Mouse (Mus musculus) C2C12 (cell line): ENCODE data around the gene Ap1m1. TPM values are rescaled to one million over a fixed set of nuclear protein-coding genes. Genes with fewer than 3 reads are reported as not detected.

Source experiments
- H3K27me3 ChIP-seq: one replicate; pipeline ENCODE4 v1.6.1; 2011; ENCODE audit not compliant: control insufficient read depth, insufficient read depth, insufficient read length
- H3K36me3 ChIP-seq: one replicate; pipeline ENCODE4 v1.6.1; 2011; ENCODE audit not compliant: control insufficient read depth, insufficient read depth
- H3K4me3 ChIP-seq: one replicate; pipeline ENCODE4 v1.5.1; 2011; ENCODE audit warnings: mild to moderate bottlenecking, control low read depth; ENCODE audit not compliant: poor library complexity, insufficient read depth, severe bottlenecking
- H3K79me2 ChIP-seq: one replicate; pipeline ENCODE4 v1.6.1; 2011; ENCODE audit not compliant: control insufficient read depth, insufficient read depth
- H3K79me3 ChIP-seq: one replicate; pipeline ENCODE4 v1.6.1; 2011; ENCODE audit warnings: low read depth, control low read depth
- H3ac ChIP-seq: one replicate; pipeline ENCODE3; 2011; ENCODE audit warnings: low read depth; ENCODE audit not compliant: control insufficient read depth, insufficient read length
- CEBPB ChIP-seq: IDR thresholded peaks from one replicate; pipeline ENCODE4 v1.6.1; 2011; ENCODE audit warnings: low read depth, mild to moderate bottlenecking, control low read depth, moderate library complexity
- CTCF ChIP-seq: IDR thresholded peaks from one replicate; pipeline ENCODE4 v1.5.1; 2011; ENCODE audit not compliant: control insufficient read depth, insufficient read depth, insufficient read length
- FOSL1 ChIP-seq: IDR thresholded peaks from one replicate; pipeline ENCODE4 v1.8.0; 2011; ENCODE audit warnings: mild to moderate bottlenecking, low read length; ENCODE audit not compliant: poor library complexity, insufficient read depth, severe bottlenecking
- MAX ChIP-seq: IDR thresholded peaks from one replicate; pipeline ENCODE4 v1.6.1; 2011; ENCODE audit warnings: mild to moderate bottlenecking, control low read depth
- MYOD1 ChIP-seq: IDR thresholded peaks from one replicate; pipeline ENCODE4 v1.6.1; 2011; ENCODE audit warnings: low read depth; ENCODE audit not compliant: control insufficient read depth, insufficient read length
- MYOG ChIP-seq: IDR thresholded peaks from one replicate; pipeline ENCODE4 v1.6.1; 2011; ENCODE audit not compliant: control insufficient read depth, insufficient read length; ENCODE audit errors: extremely low read depth
- USF1 ChIP-seq: IDR thresholded peaks from one replicate; pipeline ENCODE4 v1.6.1; 2011; ENCODE audit warnings: low read depth, mild to moderate bottlenecking, control low read depth, moderate library complexity
- polyA plus RNA-seq: library from polyadenylated mRNA; unstranded; fragments of >200 nt; fragmentation: generic; extraction: Trizol; gene quantifications from one replicate; pipeline ENCODE4 v1.2.1, GENCODE M21; 2012; ENCODE audit warnings: missing spikeins

Ap1m1 gene
- polyA plus RNA-seq, 1 experiment, result 77.7 TPM

DNA sequence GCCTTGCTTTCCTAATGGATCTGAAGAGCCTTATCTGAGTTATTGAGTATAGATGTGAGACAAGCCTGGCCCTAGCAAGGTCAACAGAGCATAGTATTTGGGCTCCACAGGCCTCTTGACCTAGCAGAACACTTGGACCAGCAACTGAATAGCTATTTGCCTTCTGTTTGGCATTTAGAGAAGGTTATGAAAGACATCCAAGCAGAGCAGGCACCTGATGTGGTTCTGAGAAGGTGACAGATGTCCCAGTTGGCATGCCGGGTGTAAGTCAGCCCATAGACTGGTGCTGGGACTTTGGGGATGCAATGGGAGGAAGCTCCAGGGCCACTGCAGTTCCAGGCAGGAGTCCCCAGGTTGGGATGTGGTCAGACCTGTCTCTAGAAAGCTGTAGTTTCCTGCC lies 2.4 kb downstream of the Ap1m1 start:
- no peak overlapping the region for H3ac ChIP-seq
- TF ChIP-seq MYOG, result no peak
- TF ChIP-seq MYOD1, result no peak
- no peak for TF ChIP-seq USF1
- no peak for TF ChIP-seq CEBPB
- no peak for TF ChIP-seq MAX
- TF ChIP-seq CTCF, result no peak
- TF ChIP-seq FOSL1, result no peak
- H3K27me3 ChIP-seq, result no peaks in the 10 kb centered on the region
- H3K36me3 ChIP-seq, result no peaks in the 10 kb centered on the region
- H3K4me3 ChIP-seq, result no peak overlapping the region
- peaks cover 39% of the 10 kb centered on the region for H3K79me2 ChIP-seq
- peaks cover 26% of the 10 kb centered on the region for H3K79me3 ChIP-seq

- TF ChIP-seq CTCF (no peak), FOSL1 (no peak), MYOG (no peak), MAX (no peak), MYOD1 (no peak), CEBPB (no peak), USF1 (no peak)
- Histone ChIP-seq H3K79me3 (peaks cover 26% of the 10 kb centered on the region), H3K79me2 (peaks cover 39% of the 10 kb centered on the region), H3K27me3 (no peaks in the 10 kb centered on the region), H3K4me3 (no peak overlapping the region), H3ac (no peak overlapping the region), H3K36me3 (no peaks in the 10 kb centered on the region)
These were observed 4.8 kb downstream of the Ap1m1 start for GRCm38 (mm10) chr8:72244610-72245009.

DNA sequence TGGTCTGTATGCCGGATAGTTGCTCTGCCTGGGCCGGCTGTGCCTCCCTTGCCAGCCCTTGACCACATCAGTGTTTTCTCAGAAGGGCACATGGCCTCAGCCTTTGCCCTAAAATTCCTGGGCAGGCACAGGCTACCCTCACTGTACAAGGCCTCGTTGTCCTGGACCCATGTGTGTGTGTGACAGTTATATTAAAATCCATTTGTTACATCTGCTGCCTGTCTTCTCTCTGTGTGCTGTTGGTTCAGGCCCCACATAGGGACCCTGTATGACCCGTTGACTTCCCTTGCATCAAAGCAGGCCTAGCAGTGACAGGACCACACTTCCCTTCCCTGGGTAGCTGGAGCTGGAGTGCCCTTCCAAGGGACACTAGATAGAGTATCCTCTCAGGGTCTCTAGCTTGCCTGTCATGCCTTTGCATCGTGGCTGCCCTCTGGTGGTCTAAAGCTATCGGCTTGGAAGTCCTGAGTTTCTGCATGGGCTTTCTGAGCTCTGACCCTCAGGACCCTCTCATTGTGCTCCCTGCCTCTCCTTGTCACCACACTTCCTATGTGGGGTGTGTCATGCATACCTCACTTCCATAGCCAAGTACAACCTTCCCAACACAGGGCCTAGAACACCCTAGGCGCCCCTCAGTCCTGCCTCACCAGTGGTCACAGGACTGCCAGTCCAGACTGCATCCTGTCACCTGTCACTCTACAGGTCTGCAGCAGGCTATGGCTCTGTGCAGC lies 17.5 kb downstream of the Ap1m1 start:
- Histone ChIP-seq H3K79me3 (no peaks in the 10 kb centered on the region), H3K4me3 (no peak overlapping the region), H3ac (no peak overlapping the region), H3K79me2 (no peaks in the 10 kb centered on the region), H3K27me3 (no peaks in the 10 kb centered on the region), H3K36me3 (peaks cover 23% of the 10 kb centered on the region)
- TF ChIP-seq MYOG, result no peak
- TF ChIP-seq MYOD1, result no peak
- TF ChIP-seq CEBPB, result no peak
- TF ChIP-seq MAX, result no peak
- no peak for TF ChIP-seq CTCF
- no peak for TF ChIP-seq FOSL1
- no peak for TF ChIP-seq USF1

DNA sequence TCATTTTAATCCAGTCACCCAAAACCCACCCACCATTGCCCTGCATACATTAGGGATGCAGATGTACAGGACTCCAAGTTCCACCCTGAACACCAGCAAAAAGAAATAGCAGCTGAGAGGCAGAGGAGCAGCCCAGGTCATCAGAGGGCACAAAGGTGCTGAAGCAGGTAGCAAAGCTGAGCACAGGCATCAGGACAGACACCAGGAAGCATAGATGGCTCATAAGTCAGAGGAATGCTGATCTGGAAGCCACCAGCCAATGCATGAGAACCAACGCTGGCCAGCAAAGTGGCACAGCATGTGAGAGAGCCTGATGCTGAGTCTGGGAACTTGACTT lies 18.1 kb downstream of the Ap1m1 start:
- no peaks in the 10 kb centered on the region for H3K79me3 ChIP-seq
- no peak overlapping the region for H3K4me3 ChIP-seq
- no peaks in the 10 kb centered on the region for H3K27me3 ChIP-seq
- H3K36me3 ChIP-seq, result peaks cover 19% of the 10 kb centered on the region
- H3ac ChIP-seq, result no peak overlapping the region
- H3K79me2 ChIP-seq, result no peaks in the 10 kb centered on the region
- TF ChIP-seq MAX (no peak), USF1 (no peak), MYOG (no peak), CTCF (no peak), FOSL1 (no peak), CEBPB (no peak), MYOD1 (no peak)

- TF ChIP-seq FOSL1, result no peak
- TF ChIP-seq USF1, result no peak
- no peak for TF ChIP-seq MAX
- TF ChIP-seq MYOD1, result no peak
- TF ChIP-seq CTCF, result no peak
- no peak for TF ChIP-seq MYOG
- TF ChIP-seq CEBPB, result no peak
- H3K79me2 ChIP-seq, result no peaks in the 10 kb centered on the region
- peaks cover 7% of the 10 kb centered on the region for H3K36me3 ChIP-seq
- H3K79me3 ChIP-seq, result no peaks in the 10 kb centered on the region
- peaks cover 5% of the 10 kb centered on the region for H3K27me3 ChIP-seq
- no peak overlapping the region for H3K4me3 ChIP-seq
- no peak overlapping the region for H3ac ChIP-seq
These were observed 20.0 kb downstream of the Ap1m1 start for GRCm38 (mm10) chr8:72259862-72260261.

DNA sequence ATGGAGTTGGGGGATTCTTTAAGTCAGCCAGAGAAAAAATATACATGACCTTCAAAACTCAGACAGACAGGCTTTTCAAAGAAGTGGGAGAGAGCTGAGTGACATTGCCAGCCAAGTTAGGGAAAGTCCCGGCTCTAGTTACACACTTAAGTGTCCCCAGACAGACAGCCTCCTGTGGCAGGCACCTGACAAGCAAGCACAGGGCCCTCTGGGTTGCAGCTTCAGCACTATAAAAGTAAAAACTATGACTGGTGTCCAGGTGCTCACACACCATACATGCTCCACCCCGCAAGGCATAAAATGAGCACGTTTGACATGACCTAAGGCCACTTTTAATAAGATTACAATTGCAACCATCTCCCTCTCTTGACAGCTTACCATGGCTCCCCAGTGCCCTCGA lies 20.8 kb downstream of the Ap1m1 start:
- Histone ChIP-seq H3K27me3 (peaks cover 5% of the 10 kb centered on the region), H3ac (no peak overlapping the region), H3K4me3 (no peak overlapping the region), H3K79me3 (no peaks in the 10 kb centered on the region), H3K36me3 (peaks cover 3% of the 10 kb centered on the region), H3K79me2 (no peaks in the 10 kb centered on the region)
- TF ChIP-seq CTCF (no peak), MYOD1 (no peak), MAX (no peak), FOSL1 (no peak), MYOG (no peak), USF1 (no peak), CEBPB (no peak)
